Mouse (Mus musculus): ENCODE data around the gene Zfp672. TPM values are rescaled to one million over a fixed set of nuclear protein-coding genes. Genes with fewer than 3 reads are reported as not detected.
A peak's percentile ranks its signal among the peaks of the same experiment; 100 is the strongest.

The Zfp672 gene
- total and polyA plus RNA-seq, 3 experiments, result 22.6 to 39.5 TPM; not detected in 1

DNA sequence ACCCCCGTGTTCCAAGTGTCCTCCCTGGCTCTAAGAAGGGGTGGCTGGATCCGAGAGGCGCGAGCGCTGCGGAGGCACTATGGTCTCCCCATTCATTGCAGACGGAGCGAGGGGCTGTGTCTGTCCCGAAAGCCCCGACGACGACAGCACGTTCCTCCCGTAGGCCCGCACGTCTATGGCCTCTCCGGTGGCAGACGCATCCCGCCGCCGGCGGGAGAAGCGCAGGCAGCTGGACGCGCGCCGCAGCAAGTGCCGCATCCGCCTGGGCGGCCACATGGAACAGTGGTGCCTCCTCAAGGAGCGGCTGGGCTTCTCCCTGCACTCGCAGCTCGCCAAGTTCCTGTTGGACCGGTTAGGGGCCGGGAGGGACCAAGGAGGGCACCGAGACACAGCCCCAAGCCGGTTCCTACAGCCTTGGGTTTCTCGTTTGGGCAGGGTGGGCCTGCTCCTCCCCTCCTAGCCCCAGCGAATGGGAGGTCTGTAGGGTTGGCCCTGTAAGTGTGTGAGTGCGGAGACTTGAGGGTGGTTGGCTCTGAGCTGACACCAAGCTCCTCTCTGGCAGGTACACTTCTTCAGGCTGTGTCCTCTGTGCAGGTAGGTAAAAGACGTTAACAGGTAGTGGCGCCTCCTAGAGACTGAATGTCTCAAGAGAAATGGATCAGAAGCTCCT lies 22.6 kb downstream of the Zfp672 start (continued):
- no peak; the same call in none of the 2 replicates for TF ChIP-seq MAX (IDR thresholded peaks at IDR 0.05; ENCODE audit: low read length)
- peak; percentile 49; the same call in 1 of the 2 replicates for TF ChIP-seq NELFE (IDR thresholded peaks at IDR 0.05; ENCODE audit: low read depth, low read length)
- no peak for TF ChIP-seq ELF1 (IDR thresholded peaks at IDR 0.05; ENCODE audit: low read depth, low read length)
- TF ChIP-seq POLR2AphosphoS5 (IDR thresholded peaks at IDR 0.05; ENCODE audit: borderline replicate concordance, low read depth, low read length), result no peak
- no peak for TF ChIP-seq JUND (IDR thresholded peaks at IDR 0.05; ENCODE audit: low read depth, low read length)
- no peak for TF ChIP-seq TBP (IDR thresholded peaks at IDR 0.05; ENCODE audit: low read depth, low read length)
- no peak for TF ChIP-seq MYC (IDR thresholded peaks at IDR 0.05; ENCODE audit: low read depth, low read length)
- peak; percentile 69 for TF ChIP-seq UBTF (IDR thresholded peaks at IDR 0.05; ENCODE audit: borderline replicate concordance, insufficient read depth, low read depth, low read length)
- TF ChIP-seq POLR2A (IDR thresholded peaks at IDR 0.05; ENCODE audit: control insufficient read depth in 1 of 2, insufficient read depth in 1 of 2, low read depth in 1 of 2, low read length in 2 of 2, poor library complexity in 1 of 2), result peak; percentile 69 to 71
- TF ChIP-seq NRF1 (IDR thresholded peaks at IDR 0.05; ENCODE audit: insufficient read depth, low read depth, low read length, poor library complexity, severe bottlenecking), result no peak
- no peak for TF ChIP-seq GABPA (IDR thresholded peaks at IDR 0.05; ENCODE audit: low read depth, low read length)
- TF ChIP-seq RAD21 (IDR thresholded peaks at IDR 0.05; ENCODE audit: low read depth, low read length), result no peak
- no peak for TF ChIP-seq BHLHE40 (IDR thresholded peaks at IDR 0.05; ENCODE audit: borderline replicate concordance, low read depth, low read length)
- peak; percentile 8; the same call in 1 of the 2 replicates for TF ChIP-seq ZC3H11A (IDR thresholded peaks at IDR 0.05; ENCODE audit: low read depth, low read length)
- TF ChIP-seq ZNF384 (IDR thresholded peaks at IDR 0.05; ENCODE audit: low read depth, low read length), result no peak
- TF ChIP-seq EP300 (IDR thresholded peaks at IDR 0.05; ENCODE audit: low read depth in 1 of 2, low read length in 2 of 2), result no peak
- no peak for TF ChIP-seq MYB (IDR thresholded peaks at IDR 0.05; ENCODE audit: low read depth, low read length)

DNA sequence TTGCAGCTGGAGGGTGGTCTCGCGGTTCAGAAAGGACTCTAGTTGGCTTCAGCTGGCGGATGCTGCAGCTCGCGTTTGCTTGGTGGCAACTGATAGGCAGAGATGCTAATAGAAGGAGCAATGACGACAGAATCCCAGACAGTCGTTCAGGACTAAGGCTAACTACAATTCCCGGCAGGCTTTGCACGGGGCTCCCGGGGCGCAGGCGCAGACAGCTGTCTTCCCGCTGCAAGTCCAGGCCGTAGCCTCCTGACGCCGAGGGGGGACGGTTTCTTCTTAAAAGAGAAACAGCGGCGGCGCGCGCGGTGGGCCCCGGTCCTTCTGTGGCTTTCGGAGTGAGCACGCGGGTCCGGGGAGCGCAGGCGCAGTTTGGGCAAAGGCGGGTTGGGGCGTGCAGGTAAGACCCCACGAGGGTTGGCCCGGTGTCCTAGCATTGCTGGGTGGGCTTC lies 23.3 kb downstream of the Zfp672 start, which contains the start of gene Zfp692:
TSS of gene Zfp692 (plus strand) at position 210 of the 449 bp plus-strand sequence.
- Histone ChIP-seq H3K9ac (ENCODE audit: control insufficient read depth, low read depth, low read length, poor library complexity, severe bottlenecking) (peak within 1 kb of the TSS; percentile 87), H3K4me1 (ENCODE audit: control insufficient read depth in 1 of 2, insufficient read depth in 2 of 2, low read length in 2 of 2) (peaks cover 0 to 15% of the 10 kb centered on the region in 2 experiments; a peak in 3 of 4 replicates), H3K27ac (ENCODE audit: control insufficient read depth, low read depth, low read length) (peak within 1 kb of the TSS; percentile 60), H3K4me3 (ENCODE audit: control insufficient read depth in 1 of 2, insufficient read depth in 1 of 2, low read depth in 2 of 2, low read length in 2 of 2) (peak within 1 kb of the TSS; percentile 78 to 84), H3K36me3 (ENCODE audit: control insufficient read depth in 1 of 2, insufficient read depth in 2 of 2, low read length in 2 of 2) (peaks cover 0 to 9% of the 10 kb centered on the region in 2 experiments; a peak in 2 of 4 replicates), H3K9me3 (replicated peaks; ENCODE audit: insufficient read depth, low read length) (no peaks in the 10 kb centered on the region), H3K79me2 (ENCODE audit: control insufficient read depth, insufficient read depth, low read length, poor library complexity) (peaks cover 7% of the 10 kb centered on the region; the same call in 1 of the 2 replicates), H3K27me3 (ENCODE audit: control insufficient read depth in 1 of 2, insufficient read depth in 2 of 2, low read length in 2 of 2) (no peaks in the 10 kb centered on the region)
- DNase-seq (ENCODE audit: low read depth, low spot score), result peak; percentile 98
- no peak; the same call in 1 of the 2 replicates for TF ChIP-seq ETS1 (IDR thresholded peaks at IDR 0.05; ENCODE audit: low read depth, low read length)
- no peak for TF ChIP-seq EP300 (IDR thresholded peaks at IDR 0.05; ENCODE audit: low read depth in 1 of 2, low read length in 2 of 2)
- peak; percentile 79 for TF ChIP-seq ELF1 (IDR thresholded peaks at IDR 0.05; ENCODE audit: low read depth, low read length)
- no peak for TF ChIP-seq SMC3 (IDR thresholded peaks at IDR 0.05; ENCODE audit: low read depth, low read length)
- no peak for TF ChIP-seq RAD21 (IDR thresholded peaks at IDR 0.05; ENCODE audit: low read depth, low read length)
- TF ChIP-seq USF2 (IDR thresholded peaks at IDR 0.05; ENCODE audit: borderline replicate concordance in 1 of 2, insufficient read depth in 1 of 2, low read depth in 1 of 2, low read length in 2 of 2), result no peak
- no peak for TF ChIP-seq CHD2 (IDR thresholded peaks at IDR 0.05; ENCODE audit: low read length)
- TF ChIP-seq ZMIZ1 (IDR thresholded peaks at IDR 0.05; ENCODE audit: low read depth, low read length), result peak; percentile 52; the same call in 1 of the 2 replicates
- peak; percentile 98 for TF ChIP-seq SIN3A (IDR thresholded peaks at IDR 0.05; ENCODE audit: low read length)
- no peak for TF ChIP-seq TAL1 (IDR thresholded peaks at IDR 0.05; ENCODE audit: low read length)
- TF ChIP-seq MAZ (IDR thresholded peaks at IDR 0.05; ENCODE audit: low read depth, low read length), result peak; percentile 88; the same call in 1 of the 2 replicates
- TF ChIP-seq CTCF (IDR thresholded peaks at IDR 0.05 in 2 of 3, conservative IDR thresholded peaks at IDR 0.05 in 1 of 3; ENCODE audit: control insufficient read depth in 1 of 3, insufficient read depth in 1 of 3, low read depth in 2 of 3, low read length in 3 of 3, poor library complexity in 1 of 3, severe bottlenecking in 1 of 3), result no peak
- TF ChIP-seq ZC3H11A (IDR thresholded peaks at IDR 0.05; ENCODE audit: low read depth, low read length), result peak; percentile 73
- TF ChIP-seq POLR2AphosphoS2 (IDR thresholded peaks at IDR 0.05; ENCODE audit: low read length), result no peak
- TF ChIP-seq MAFK (IDR thresholded peaks at IDR 0.05; ENCODE audit: borderline replicate concordance, low read depth, low read length), result no peak
- no peak for TF ChIP-seq MEF2A (IDR thresholded peaks at IDR 0.05; ENCODE audit: extremely low read depth, insufficient replicate concordance, low read depth, low read length, poor library complexity, severe bottlenecking)
- peak; percentile 90 for TF ChIP-seq KAT2A (conservative IDR thresholded peaks at IDR 0.05; ENCODE audit: low read depth, low read length)
- peak; percentile 95 for TF ChIP-seq MAX (IDR thresholded peaks at IDR 0.05; ENCODE audit: low read length)
- no peak for TF ChIP-seq GATA1 (IDR thresholded peaks at IDR 0.05; ENCODE audit: low read depth, low read length)
- TF ChIP-seq UBTF (IDR thresholded peaks at IDR 0.05; ENCODE audit: borderline replicate concordance, insufficient read depth, low read depth, low read length), result no peak
- peak; percentile 93 for TF ChIP-seq NRF1 (IDR thresholded peaks at IDR 0.05; ENCODE audit: insufficient read depth, low read depth, low read length, poor library complexity, severe bottlenecking)
- TF ChIP-seq MYB (IDR thresholded peaks at IDR 0.05; ENCODE audit: low read depth, low read length), result peak; percentile 63
- no peak for TF ChIP-seq RCOR1 (IDR thresholded peaks at IDR 0.05; ENCODE audit: low read depth, low read length)
